Mouse (Mus musculus) layer of hippocampus, adult 9-10 months (tissue): Measurements from ENCODE around the gene Pck2.

ENCODE experiments used
- DNase-seq: peaks from one replicate; pipeline ENCODE4 v3.0.0; 2022; ENCODE audit warnings: low spot score

The Pck2 gene

DNA sequence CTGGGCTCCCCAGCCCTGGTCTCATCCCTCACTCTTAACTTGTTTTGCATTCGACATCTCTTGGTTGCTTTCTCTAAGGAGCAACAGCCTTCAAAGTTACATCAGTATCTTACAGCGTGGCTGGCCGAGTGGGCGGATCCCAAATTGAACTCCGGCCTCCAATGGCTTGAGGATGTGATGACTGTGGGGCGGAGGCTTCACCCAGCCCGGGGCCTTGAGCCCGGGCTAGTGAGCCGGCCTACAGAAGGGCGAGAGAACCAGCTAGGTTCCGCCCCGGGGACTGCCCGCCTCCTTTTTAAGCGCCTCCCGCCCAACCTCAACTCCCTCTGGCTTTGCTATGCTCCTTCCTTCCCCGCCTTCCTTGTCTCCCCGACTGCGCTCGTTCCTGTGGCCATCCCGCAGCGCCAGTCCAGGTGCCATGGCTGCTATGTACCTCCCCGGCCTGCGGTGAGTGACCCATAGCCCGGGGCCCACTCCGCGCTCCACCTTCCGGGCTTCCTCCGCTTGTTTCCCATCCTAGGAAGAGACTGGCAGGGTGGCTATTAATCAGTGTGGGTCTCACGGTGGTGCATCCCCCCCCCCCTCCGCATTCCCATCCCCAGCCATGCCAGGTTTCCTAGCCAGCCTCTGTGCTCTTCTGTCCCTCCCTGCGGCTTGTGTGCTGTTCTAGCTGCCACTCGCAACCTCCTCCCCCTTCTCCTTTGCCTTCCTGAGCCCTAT is at the start of gene Pck2:
TSS of gene Pck2 (plus strand) at position 200 of the 720 bp plus-strand sequence.
- DNase-seq, result no peak

DNA sequence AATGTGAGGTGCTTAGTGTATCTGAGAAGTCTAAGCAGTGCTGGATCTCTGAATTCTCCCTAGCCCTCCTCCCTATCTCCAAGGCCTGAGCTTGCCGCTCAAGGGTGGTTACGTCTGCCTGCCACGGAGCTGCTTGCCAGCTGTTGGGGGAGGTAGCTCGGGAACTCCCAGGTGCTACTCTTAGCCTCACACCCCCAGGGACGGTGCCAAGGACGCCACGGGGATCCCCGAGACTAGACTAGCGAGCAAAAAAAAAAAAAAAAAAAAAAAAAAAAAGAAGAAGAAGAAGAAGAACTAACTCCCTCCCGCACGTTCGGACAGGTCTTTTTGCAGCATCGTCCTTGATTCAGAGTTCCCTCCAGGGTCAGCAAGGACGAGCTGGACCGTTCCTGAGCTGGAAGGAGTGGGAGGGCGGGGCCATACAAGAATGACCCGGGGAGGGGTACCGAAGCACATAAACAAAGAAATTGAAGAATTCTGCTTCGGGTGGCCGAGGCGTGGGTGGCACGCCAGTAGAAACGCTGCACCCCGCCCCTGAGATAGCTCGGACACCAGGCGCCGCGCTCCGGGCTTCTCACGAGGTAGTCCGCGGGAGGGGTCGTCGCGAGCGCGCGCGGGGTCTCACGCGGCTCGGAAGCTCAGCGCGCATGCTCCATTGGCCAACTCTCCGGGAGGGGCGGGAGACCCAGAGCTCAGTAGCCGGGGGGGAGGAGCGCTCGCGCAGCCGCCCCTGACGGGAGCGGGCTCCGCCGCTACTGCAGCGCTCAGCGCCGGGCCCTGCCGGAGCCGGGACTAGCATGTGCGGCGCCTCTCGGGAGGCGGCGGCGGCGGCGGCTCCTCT is 49.5 kb upstream of the Pck2 start, which contains the start of gene Carmil3:
TSS of gene Carmil3 (plus strand) at position 291 of the 841 bp plus-strand sequence.
- DNase-seq, result no peak

DNA sequence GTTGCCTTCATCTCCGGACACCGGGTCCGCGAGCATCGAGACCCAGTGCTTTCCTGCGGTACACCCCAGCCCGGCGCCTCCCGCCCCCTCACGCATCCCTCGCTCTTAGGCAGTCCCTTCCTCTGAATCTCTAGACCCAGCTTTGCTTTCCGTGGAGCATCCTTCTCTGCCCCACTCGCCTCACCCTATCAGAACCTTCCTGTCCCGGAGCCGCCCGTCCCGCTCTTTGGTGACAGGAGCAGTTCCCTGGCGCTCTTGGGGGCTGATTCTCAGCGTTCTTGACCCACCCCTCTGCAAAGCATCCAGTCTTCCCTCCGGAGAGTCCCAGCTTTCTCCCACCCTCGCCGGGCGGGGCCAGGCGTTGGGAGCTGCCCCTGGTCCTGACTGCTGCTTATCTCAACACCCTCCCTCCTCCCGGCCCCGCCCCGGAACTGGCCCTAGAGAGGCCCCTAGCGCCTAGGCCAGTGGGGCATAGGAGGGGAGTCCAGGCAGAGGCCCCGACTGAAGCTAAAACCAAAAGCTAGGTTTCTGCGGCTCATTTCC is 48.7 kb upstream of the Pck2 start:
- DNase-seq, result no peak

DNA sequence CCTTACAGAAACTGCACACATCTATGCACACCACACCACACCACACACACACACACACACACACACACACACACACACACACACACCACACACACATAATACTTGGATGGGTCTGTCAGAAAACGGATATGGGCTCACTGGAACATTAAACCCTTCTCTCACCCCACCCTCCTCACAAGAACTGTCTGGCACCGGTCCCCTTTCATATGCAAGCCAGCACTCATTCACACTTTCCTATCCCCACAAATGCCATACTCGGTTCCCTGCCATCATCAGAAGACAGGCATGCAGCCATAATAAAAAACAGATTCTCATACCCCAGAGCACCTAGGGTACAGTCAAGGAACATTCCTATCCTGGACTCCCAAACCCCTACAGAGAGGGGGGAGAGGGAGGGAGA is 48.0 kb upstream of the Pck2 start:
- DNase-seq, result no peak

DNA sequence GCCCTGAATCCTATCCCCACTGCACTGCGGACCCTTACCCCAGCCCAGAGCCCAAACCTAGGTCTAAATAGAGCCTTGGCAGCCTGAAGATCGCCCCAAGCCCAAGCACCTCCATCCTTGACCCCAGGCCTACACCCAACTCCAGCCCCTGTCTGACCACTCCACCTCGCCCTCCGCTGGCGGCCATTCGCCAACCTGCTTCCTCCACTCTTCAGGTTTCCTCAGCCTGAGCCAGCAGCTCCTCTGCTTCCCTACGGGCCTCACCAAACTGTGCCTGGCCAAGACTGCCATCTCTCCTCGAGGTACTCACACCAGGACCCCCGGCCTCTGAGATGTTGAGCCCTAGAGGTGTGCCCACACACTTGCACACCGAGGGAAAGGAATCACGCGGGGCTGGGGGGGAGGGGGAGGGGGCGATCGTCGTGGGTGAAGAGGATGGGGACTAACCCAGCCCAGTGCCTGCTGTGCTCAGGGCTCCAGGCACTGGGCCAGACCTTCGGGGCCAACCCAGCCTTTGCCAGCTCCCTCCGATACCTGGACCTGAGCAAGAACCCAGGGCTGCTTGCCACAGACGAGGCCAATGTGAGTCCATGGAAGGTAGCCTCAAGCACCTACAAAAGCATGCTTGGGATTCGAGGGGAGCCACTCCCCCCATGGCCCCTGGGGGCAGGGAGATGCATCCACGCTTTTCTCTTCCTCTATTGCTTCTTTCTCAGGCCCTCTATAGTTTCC is 44.4 kb upstream of the Pck2 start:
- DNase-seq, result no peak

DNA sequence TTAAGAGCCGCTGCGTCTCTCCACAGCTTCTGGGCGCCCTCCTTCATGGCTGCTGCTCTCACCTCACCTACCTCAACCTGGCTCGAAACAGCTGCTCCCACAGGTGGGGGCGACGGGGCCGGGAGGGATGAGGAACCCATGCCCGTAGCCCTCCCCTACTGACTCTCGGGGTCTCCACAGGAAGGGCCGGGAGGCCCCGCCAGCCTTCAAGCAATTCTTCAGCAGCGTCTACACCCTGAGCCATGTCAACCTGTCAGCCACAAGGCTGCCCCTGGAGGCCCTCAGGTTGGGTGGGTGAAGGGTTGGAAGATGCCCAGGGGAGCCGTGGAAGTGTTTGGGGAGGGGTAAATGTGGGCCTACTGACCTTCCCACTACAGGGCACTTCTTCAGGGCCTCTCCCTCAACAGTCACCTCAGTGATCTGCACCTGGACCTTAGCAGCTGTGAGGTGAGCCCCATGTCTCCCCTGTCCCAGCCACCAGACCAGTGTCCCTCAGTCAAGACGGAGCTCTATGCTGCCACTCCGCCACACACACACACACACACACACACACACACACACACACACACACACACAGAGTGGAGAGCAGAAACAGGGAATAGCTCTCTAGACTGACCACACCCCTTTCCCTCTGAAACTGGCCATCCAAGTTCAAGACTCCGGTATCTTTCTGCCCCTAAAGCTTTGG is 43.2 kb upstream of the Pck2 start:
- no peak for DNase-seq

DNA sequence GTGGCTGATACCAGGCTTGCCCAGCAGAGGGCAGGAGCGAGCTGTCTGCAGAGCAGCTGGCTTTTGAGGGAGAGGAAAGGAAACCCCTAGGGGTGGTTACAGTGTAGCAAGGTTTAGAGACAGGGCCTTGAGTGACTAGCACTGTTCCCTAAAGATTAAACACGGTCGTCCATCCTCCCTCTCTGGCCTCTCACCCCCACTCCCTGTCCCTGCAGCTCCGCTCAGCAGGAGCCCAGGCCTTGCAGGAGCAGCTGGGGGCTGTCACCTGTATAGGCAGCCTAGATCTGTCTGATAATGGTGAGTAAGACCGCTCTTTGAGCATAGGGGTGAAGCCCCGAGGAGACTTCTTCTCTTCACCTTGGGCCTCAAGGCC is 42.6 kb upstream of the Pck2 start:
- DNase-seq, result no peak

DNA sequence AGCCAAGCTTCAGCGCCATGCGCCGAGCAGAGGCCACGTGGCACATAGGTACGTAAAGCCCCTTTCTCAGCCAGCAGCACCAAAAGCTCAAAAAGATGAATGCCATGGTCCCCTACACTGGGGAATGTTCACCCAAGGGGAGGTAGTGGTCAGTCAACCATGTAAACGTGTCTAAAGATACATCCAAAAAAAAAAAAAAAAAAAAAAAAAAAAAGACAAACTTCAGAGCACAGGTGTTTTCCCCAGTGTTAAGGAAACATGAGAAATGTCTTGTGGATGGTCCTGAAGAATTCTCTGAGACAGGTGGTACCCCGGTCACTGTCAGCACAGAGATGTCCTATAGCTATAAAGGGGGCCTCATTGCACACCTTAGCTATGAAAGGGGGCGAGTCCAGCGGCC is 34.5 kb upstream of the Pck2 start:
- no peak for DNase-seq

DNA sequence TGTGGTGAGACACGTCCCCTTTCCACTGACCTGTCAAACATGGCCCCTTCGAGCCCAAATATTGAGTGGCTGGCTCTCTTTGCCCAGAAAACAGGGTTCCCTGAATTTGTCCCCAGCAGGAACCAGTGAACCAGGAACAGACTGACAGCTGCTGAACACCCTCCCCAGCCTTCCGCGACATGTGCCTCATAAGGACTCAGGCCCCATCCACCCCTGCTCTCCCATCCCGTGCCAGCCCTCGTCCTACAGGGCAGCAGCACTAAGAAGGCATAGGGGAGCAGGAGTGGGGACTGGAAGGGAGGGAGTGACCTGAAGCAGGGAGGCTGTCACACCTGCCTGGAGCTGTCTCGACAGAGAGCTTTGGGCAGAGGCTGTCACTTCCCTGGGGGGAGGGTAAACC is 32.3 kb upstream of the Pck2 start:
- DNase-seq, result no peak

DNA sequence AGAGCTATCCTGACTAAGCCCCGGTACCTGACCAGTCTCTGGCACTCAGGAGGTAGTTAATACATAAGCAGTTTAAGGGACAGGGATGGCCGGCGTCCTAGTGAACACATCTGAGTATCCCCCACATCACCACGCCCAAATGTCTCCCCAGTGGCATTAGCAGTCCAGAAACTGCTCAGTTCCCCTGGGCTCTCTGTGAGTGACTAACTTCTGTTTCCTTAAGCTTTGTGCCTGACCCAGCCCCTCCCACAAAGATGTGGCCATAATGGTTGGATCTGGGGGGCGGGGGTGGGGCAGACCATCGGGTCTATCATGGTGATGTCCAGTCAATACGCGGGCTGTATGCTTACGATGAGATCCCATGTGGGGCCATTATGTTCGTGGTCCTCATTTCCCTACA is 30.5 kb upstream of the Pck2 start:
- DNase-seq, result no peak

DNA sequence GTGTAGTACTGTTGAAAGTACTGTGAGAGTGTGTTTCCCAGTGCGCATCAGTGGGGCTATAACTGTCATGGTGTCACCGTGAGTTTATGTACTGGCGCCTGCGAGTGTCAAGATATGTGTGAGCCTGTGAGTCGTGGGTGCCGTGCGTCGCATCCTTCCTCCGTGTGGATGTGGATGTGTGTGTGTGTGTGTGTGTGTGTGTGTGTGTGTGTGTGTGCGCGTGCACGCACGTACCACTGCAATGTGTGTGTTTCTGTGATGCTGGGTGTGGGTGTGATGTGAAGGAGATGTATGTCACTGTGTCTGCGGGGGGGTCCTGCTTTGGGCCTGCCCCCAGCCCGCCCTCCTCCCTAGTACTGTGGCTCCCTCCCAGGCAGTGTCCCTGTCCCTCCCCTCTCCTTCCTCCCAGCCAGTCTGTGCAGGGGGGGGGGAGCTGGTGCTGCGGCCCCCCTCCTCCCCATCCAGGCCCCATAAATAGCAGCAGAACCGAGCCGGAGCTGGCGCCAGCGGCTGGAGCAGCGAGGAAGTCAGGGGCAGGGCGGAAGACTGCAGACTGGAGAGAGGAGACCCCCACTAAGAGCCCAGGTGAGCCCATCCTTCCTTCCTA is 29.8 kb upstream of the Pck2 start, which contains the start of gene Cpne6:
TSS of gene Cpne6 (plus strand) at position 321 of the 607 bp plus-strand sequence.
- no peak for DNase-seq

DNA sequence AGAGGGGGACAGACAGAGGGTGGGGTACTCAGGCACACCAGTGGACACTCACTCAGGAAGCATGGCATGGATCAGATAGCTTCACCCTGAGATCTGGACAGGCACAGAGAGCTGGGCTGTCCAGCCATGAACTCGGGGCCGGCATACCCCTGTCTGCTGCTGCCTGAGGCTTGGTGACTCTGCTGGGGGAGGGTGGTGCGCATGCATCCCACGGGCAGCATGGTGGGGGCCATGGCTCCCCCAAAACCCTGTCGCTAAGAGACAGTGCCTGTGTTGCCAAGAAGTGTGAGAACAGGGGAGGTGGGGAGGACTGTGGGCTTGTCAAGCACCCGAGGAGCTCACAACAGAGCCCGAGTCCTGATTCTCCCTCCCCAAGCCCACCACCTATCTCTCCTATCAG is 29.0 kb upstream of the Pck2 start:
- no peak for DNase-seq

DNA sequence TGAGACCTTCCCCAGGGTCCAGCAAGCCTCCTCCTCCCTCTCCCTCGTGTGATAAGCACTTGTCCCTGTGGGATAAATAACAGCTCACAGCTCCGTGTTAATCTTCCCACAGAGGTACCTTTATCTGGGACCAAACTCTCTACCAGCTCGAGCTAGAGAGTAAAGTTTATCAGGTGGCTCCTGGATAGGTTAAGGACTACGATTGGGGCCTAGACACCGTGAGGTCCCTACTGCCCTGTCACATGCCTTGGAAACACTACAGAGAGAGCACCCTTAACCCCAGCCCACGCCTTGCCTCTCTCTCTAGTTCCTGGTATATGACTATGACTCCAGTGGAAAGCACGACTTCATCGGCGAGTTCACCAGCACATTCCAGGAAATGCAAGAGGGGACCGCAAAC is 26.1 kb upstream of the Pck2 start:
- DNase-seq, result no peak

DNA sequence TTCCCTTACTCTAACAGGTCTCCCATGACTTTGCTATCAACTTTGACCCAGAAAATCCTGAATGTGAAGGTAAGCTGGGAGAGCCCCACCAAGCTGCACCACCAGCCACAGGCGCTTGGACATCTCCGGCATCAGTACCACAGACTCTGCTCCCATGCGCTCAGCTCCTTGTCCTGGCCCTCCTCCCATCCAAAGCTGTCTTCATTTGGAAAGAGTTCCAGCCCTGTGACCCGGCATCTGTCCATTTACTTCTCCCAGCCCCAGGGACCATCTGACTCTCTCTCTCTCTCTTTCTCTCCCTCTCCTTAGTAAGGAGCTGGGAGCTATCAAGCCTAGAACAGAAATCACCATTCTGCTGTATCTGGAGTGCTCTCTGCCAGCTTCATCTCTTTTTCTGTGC is 24.2 kb upstream of the Pck2 start:
- DNase-seq, result no peak

DNA sequence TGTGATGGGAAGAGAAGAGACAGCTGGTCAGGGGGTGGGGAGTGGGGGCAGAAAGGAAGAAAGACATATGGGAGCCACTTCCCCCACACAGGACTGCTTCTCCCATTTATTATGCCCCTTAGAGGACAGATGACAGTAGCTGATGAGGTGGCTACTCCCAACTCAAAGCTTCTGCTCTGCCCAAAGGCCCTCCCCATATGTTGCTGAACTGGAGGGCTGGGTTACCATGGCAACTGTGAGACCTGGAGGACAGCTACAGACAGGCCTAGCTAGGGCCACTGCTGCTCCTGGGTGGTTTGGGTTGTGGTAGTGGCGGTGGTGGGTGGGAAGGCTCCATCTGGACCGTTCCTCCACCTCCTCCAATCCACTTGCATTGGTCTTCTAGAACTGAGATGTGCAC is 21.2 kb upstream of the Pck2 start:
- DNase-seq, result no peak

DNA sequence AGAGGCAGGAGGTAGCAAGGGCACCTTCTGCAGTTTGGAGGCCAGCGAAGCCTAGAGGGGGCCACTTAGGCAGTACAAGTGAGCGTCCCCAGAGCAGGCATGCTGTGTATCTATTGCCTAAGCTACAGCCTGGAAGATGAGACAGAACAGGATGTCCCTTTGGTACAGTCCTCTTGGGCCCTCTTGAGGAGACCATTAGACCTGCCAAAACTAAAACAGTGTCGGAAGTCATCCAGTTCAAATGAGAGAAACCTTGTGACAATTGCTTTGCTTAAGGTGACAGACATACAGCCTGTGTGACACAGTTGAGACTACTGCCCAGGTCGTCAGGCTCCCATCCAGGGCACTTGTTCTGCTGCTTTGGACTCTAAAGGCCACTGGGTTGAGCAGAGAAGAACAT is 20.5 kb upstream of the Pck2 start:
- DNase-seq, result no peak

DNA sequence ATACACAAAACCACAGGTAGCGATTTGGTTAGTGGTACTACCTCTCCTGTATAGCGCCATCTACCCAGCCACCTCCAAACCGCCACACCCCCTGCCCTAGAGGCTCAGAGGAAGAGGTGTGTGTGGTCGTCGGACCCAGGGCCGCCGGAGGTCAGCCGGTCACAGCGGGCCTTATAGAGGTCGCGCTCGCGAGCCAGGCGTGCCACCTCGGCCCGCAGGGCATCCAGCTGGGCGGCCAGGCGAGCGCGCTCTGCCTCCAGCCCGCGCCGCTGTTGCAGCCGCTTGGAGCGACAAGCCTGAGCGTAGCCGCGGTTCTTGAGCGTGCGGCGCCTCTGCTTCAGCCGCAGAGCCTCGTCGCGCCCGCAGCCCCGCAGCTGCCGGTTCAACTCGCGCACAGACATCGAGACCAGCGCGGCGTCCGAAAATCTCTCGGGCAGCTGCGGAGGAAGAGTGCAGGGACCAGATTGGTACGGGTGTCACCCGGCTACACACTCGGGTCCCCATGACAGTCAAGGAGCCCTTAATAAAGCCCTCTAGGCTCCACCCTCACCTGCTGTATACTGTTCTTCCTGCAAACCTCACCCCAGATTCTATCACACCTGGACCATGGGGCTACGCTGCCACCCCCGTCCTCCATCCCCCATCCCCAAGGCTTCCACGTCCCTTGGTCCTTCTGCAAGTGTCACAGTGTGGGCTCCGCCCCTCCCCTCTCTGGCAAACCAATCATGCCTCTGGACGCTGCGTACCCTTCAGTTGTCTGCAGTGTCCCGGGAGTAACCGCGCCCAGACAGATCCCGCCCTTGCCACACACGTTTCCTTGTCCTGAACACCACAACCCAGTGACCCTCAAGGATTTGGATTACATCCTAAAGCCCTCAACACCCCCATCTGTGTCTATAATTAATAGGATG is 19.4 kb upstream of the Pck2 start:
- no peak for DNase-seq

DNA sequence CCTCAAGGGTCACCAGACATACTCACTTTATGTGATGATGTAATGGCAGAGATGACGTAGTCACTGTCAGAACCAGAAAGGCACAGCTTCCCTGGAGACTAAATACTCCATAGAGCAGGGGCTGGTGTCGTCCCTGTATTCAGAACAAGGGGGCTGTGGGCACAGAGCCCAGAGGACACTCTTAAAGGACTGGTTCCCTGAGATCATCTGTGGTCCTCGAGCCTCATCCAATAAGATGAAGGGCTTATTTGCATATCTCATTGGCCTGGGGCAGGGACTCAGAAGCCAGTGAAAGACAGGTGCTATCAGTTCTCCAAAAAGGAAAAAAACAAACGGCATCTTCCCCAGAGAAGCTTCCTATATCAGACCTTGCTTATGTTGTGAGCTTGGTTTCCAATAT is 16.0 kb upstream of the Pck2 start:
- no peak for DNase-seq

DNA sequence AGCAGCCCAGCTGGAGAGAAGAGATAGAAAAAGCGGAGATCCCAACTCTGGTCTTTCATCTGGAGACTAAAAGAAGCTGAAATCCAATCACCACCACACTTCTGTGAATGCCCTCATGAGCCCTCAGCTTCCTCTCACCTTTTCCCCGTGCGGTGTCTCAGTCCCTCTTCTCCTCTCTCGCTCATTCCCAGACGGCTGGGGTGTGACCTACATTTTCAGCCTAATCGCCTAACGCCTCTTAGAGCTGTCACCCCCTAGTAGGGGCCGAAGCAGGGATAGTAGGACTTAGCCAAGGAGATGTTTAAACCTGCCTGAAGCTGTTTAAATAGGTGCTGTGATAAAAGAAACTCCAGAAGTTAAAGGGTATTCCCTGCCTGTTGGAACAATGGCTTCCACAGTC is 15.3 kb upstream of the Pck2 start, which contains the start of gene Nrl:
TSS of gene Nrl (minus strand) at position 197 of the 400 bp plus-strand sequence.
- DNase-seq, result no peak

DNA sequence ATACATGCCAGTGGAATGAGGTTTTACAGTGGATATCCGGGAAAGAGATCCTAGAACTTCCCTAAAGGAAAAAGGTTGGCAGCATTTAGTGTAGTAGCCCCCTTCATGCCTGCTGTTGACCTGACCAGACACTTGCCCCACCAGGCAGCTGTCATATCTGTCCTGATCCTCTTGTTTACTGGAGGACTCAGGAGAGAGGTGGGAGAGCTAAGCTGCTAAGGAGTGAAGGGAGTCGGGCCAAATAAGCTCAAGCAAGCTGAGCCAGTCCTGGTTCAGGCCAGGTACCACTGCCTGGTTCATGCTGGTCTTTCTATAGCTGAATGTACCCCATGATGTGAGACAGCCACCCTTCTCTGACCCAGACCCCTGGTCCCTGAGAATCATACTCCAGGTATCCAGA is 13.4 kb upstream of the Pck2 start:
- no peak for DNase-seq
